Mouse (Mus musculus): Measurements from ENCODE around the gene A630095N17Rik. TPM values are rescaled to one million over a fixed set of nuclear protein-coding genes. Genes with fewer than 3 reads are reported as not detected.
A peak's percentile ranks its signal among the peaks of the same experiment; 100 is the strongest.

A630095N17Rik gene
- polyA plus RNA-seq, 1 experiment from 2014 or later = not detected

DNA sequence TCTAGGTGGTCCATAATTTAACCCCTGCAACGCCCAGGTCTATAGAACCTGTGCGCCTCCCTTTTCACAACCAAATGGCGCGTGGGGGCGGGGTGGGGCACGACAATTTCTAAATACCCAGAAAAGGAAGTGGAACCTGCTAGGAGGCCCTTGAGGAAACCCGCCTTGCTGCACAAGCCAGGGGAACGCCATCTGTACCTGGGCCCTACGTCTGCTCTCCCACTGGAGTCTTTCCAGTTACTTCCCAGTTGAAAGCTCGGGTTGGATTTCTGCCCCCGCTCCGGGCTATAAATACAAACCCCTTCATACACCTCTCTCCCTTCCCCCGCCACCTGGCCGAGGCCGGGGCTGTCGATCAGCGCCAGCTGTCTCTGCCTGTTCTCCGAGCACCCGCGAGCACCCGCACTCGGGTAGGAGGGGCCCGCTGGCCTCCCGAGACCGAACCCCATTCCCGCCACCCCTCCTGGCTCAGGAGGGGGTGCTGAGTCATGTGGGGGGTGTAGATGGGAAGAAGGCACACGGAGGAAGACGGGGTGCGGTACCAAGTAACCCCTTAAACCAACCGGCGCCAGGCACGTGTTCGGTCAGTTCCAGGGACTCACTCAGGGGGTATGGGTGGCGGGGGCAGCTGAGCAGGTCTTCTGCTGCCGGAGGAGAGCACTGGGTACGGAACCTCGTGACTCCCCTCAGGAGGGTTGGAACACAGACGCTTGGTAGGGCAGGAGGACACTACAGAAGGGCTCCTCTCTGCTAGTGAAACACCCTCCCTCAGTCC is 13.5 kb downstream of the A630095N17Rik start:
- peaks cover 20% of the 10 kb centered on the region for H3K4me1 ChIP-seq (replicated peaks)
- H3K9me3 ChIP-seq = no peaks in the 10 kb centered on the region
- 1% methylated on average over 38 of the region's 38 CpGs for WGBS
- peak overlapping the region; percentile 69 for H3K9ac ChIP-seq
- peaks cover 78% of the 10 kb centered on the region for H3K27me3 ChIP-seq
- H3K4me3 ChIP-seq = peak overlapping the region; percentile 54
- H3K27ac ChIP-seq (replicated peaks) = no peak overlapping the region
- peak overlapping the region; percentile 86 for H3K4me2 ChIP-seq
- peak; percentile 46 for ATAC-seq (ENCODE audit: low read depth)
- peaks cover 28% of the 10 kb centered on the region for H3K36me3 ChIP-seq

- Histone ChIP-seq H3K27ac (replicated peaks) (no peak overlapping the region), H3K9me3 (no peaks in the 10 kb centered on the region), H3K4me2 (peak overlapping the region; percentile 86), H3K9ac (0 out of 2 replicates have a peak overlapping the region, but pooled peaks have one; percentile 69), H3K4me3 (peak overlapping the region; percentile 54; the same call in 1 of the 2 replicates), H3K27me3 (peaks cover 72% of the 10 kb centered on the region), H3K36me3 (peaks cover 33% of the 10 kb centered on the region), H3K4me1 (replicated peaks) (peaks cover 25% of the 10 kb centered on the region)
- ATAC-seq (ENCODE audit: low read depth) = no peak
- 5% methylated on average over 6 of the region's 6 CpGs for WGBS
Measured at GRCm38 (mm10) chr1:75217893-75218226, 14.0 kb downstream of the A630095N17Rik start.

GRCm38 (mm10) chr1:75216797-75217585 is 14.9 kb downstream of the A630095N17Rik start:
- Histone ChIP-seq H3K4me3 (no peak overlapping the region), H3K4me1 (replicated peaks) (peaks cover 34% of the 10 kb centered on the region), H3K36me3 (peaks cover 41% of the 10 kb centered on the region), H3K9me3 (no peaks in the 10 kb centered on the region), H3K4me2 (no peak overlapping the region), H3K9ac (no peak overlapping the region), H3K27me3 (peaks cover 63% of the 10 kb centered on the region), H3K27ac (replicated peaks) (no peak overlapping the region)
- ATAC-seq (ENCODE audit: low read depth) = no peak
- 79% methylated on average over 13 of the region's 13 CpGs for WGBS

DNA sequence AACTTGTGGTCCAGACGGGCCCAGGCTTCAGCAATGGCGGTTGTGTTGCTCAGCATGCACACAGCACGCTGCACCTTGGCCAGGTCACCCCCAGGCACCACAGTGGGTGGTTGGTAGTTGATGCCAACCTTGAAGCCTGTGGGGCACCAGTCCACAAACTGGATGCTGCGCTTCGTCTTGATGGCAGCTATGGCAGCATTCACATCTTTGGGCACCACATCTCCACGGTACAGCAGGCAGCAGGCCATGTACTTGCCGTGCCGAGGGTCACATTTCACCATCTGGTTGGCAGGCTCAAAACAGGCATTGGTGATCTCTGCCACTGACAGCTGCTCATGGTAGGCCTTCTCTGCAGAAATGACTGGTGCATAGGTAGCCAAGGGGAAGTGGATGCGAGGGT is 16.1 kb downstream of the A630095N17Rik start:
- 92% methylated on average over 9 of the region's 9 CpGs for WGBS
- no peak overlapping the region for H3K4me2 ChIP-seq
- ATAC-seq (ENCODE audit: low read depth) = no peak
- H3K4me3 ChIP-seq = no peak overlapping the region
- peaks cover 43% of the 10 kb centered on the region for H3K36me3 ChIP-seq
- no peak overlapping the region for H3K27ac ChIP-seq (replicated peaks)
- peaks cover 51% of the 10 kb centered on the region for H3K27me3 ChIP-seq
- no peak overlapping the region for H3K9ac ChIP-seq
- peaks cover 43% of the 10 kb centered on the region for H3K4me1 ChIP-seq (replicated peaks)
- H3K9me3 ChIP-seq = no peaks in the 10 kb centered on the region

- peaks cover 48% of the 10 kb centered on the region for H3K4me1 ChIP-seq (replicated peaks)
- WGBS = 74% methylated on average over 5 of the region's 5 CpGs
Measured at GRCm38 (mm10) chr1:75214886-75215285, 17.0 kb downstream of the A630095N17Rik start.

GRCm38 (mm10) chr1:75214442-75214841 is 17.5 kb downstream of the A630095N17Rik start:
- ATAC-seq (ENCODE audit: low read depth) = no peak
- H3K4me1 ChIP-seq (replicated peaks) = peaks cover 48% of the 10 kb centered on the region
- 76% methylated on average over 2 of the region's 2 CpGs for WGBS
- no peak overlapping the region for H3K27ac ChIP-seq (replicated peaks)
- peaks cover 42% of the 10 kb centered on the region for H3K27me3 ChIP-seq
- H3K4me2 ChIP-seq = no peak overlapping the region
- H3K4me3 ChIP-seq = no peak overlapping the region
- no peaks in the 10 kb centered on the region for H3K9me3 ChIP-seq
- H3K9ac ChIP-seq = no peak overlapping the region
- peaks cover 43% of the 10 kb centered on the region for H3K36me3 ChIP-seq

More at GRCm38 (mm10) chr1:75214886-75215285, 17.0 kb downstream of the A630095N17Rik start:
- Histone ChIP-seq H3K36me3 (peaks cover 43% of the 10 kb centered on the region), H3K9ac (no peak overlapping the region), H3K27ac (replicated peaks) (no peak overlapping the region), H3K4me3 (no peak overlapping the region), H3K4me2 (no peak overlapping the region), H3K27me3 (peaks cover 42% of the 10 kb centered on the region), H3K9me3 (no peaks in the 10 kb centered on the region)
- no peak for ATAC-seq (ENCODE audit: low read depth)

- Histone ChIP-seq H3K4me3 (no peak overlapping the region), H3K27ac (replicated peaks) (no peak overlapping the region), H3K9me3 (no peaks in the 10 kb centered on the region), H3K36me3 (peaks cover 43% of the 10 kb centered on the region), H3K27me3 (peaks cover 36% of the 10 kb centered on the region), H3K4me2 (no peak overlapping the region), H3K4me1 (replicated peaks) (peaks cover 46% of the 10 kb centered on the region), H3K9ac (peak overlapping the region; percentile 17; the same call in 1 of the 2 replicates)
- WGBS = 92% methylated on average over 7 of the region's 7 CpGs
- no peak for ATAC-seq (ENCODE audit: low read depth)
Measured at GRCm38 (mm10) chr1:75213096-75213495, 18.8 kb downstream of the A630095N17Rik start.

- WGBS = 84% methylated on average over 4 of the region's 4 CpGs
- no peak overlapping the region for H3K27ac ChIP-seq (replicated peaks)
- no peak overlapping the region for H3K4me2 ChIP-seq
- H3K36me3 ChIP-seq = peaks cover 43% of the 10 kb centered on the region
- no peak for ATAC-seq (ENCODE audit: low read depth)
- peaks cover 45% of the 10 kb centered on the region for H3K4me1 ChIP-seq (replicated peaks)
- H3K4me3 ChIP-seq = no peak overlapping the region
- H3K27me3 ChIP-seq = peaks cover 31% of the 10 kb centered on the region
- no peaks in the 10 kb centered on the region for H3K9me3 ChIP-seq
- peak overlapping the region; percentile 17; the same call in 1 of the 2 replicates for H3K9ac ChIP-seq
Measured at GRCm38 (mm10) chr1:75212542-75212941, 19.4 kb downstream of the A630095N17Rik start.

DNA sequence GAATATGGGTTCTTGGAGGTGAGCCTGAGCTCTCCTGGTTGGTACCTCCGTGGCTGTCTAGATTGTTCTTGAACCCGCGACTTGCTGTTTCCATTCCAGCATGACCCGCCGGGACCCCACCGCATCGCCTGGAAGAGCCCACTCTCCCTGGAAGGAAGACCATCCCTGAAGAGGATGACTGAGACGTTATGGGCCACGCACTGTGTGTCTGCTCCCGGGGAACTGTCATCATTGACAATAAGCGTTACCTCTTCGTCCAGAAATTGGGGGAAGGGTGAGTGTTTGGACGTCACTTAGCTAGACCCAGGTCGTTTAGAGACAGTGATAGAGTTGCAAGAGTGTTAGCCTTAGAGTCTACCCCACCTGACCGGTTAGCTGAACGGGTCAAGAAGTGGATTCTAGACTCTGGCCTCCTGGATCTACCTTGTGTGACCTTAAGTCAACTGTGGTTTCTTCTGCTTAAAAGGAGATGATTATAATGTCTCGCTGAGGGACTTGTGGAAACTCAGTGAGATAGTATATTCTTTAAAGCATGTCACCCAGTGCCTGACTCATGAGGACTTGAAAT is 20.7 kb downstream of the A630095N17Rik start:
- Histone ChIP-seq H3K9ac (peak overlapping the region; percentile 96), H3K4me2 (peak overlapping the region; percentile 96), H3K4me3 (peak overlapping the region; percentile 93), H3K27ac (replicated peaks) (no peak overlapping the region), H3K4me1 (replicated peaks) (peaks cover 45% of the 10 kb centered on the region), H3K36me3 (peaks cover 43% of the 10 kb centered on the region), H3K9me3 (no peaks in the 10 kb centered on the region), H3K27me3 (peaks cover 17% of the 10 kb centered on the region)
- WGBS = 13% methylated on average over 17 of the region's 17 CpGs
- ATAC-seq (ENCODE audit: low read depth) = peak; percentile 23

GRCm38 (mm10) chr1:75210136-75211087 is 21.5 kb downstream of the A630095N17Rik start, which contains the start of the genes Glb1l and Stk16:
Gene Glb1l, minus strand, starts transcription at chr1:75210813.
Gene Stk16, plus strand, starts transcription at chr1:75210838.
- Histone ChIP-seq H3K27ac (replicated peaks) (0 out of 2 replicates have a peak within 1 kb of the TSS, but pooled peaks have one; percentile 25), H3K4me3 (peak within 1 kb of the TSS; percentile 93), H3K9ac (peak within 1 kb of the TSS; percentile 96), H3K9me3 (no peaks in the 10 kb centered on the region), H3K36me3 (peaks cover 36% of the 10 kb centered on the region), H3K27me3 (peaks cover 12% of the 10 kb centered on the region), H3K4me1 (replicated peaks) (peaks cover 45% of the 10 kb centered on the region), H3K4me2 (peak within 1 kb of the TSS; percentile 96)
- WGBS = 6% methylated on average over 42 of the region's 42 CpGs
- peak; percentile 94 for ATAC-seq (ENCODE audit: low read depth)
